Mouse (Mus musculus) brain, embryonic 14.5 days (tissue): ENCODE measurements at regions not wholly inside any gene's neighbourhood (a gene's known extent, or its start where the extent isn't known, plus 50 kb on each side); places are given as distances from the start of the nearest gene placed in this dataset.

Source experiments
- DNase-seq: peaks from one replicate; pipeline ENCODE4 v3.0.0-alpha.2; 2011; ENCODE audit warnings: low read depth
- CTCF ChIP-seq: fragments of 200-500 bp; IDR thresholded peaks from 2 replicates; pipeline ENCODE4 v1.5.1; 2012; ENCODE audit warnings: inconsistent platforms, mild to moderate bottlenecking, moderate library complexity, borderline replicate concordance; ENCODE audit not compliant: insufficient read depth, insufficient read length; ENCODE audit errors: extremely low read depth
- POLR2A ChIP-seq: fragments of 200-500 bp; IDR thresholded peaks from 2 replicates; pipeline ENCODE4 v1.6.1; 2012; ENCODE audit warnings: mild to moderate bottlenecking, inconsistent platforms, borderline replicate concordance; ENCODE audit not compliant: poor library complexity, insufficient read depth, insufficient read length, severe bottlenecking; ENCODE audit errors: extremely low read depth

- DNase-seq = no peak
- TF ChIP-seq CTCF (no peak), POLR2A (no peak)
Measured at GRCm38 (mm10) chr16:51811073-51811472, 220.0 kb upstream of the Cblb start.

- DNase-seq = no peak
- TF ChIP-seq POLR2A = no peak
Measured at GRCm38 (mm10) chr16:51842770-51843169, 188.3 kb upstream of the Cblb start.

DNA sequence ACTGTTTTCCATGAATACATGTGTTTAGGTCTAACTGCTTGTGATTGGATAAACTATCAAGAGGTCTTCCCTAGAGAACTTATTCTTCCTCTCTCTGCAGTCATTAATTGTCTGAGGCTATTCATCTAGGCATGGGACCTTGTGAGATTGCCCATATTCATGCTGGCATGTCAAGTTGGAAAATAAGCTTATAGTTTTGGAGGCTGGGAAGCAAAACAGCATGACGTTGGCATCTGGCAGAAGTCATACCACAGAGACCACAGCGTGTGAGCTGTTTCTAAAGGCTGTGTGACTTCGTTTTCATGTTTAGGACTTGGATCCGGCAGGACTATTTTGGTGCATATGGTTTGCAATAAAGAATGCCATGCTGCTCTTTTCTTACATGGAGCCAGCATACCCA lies 185.5 kb upstream of the Cblb start:
- TF ChIP-seq POLR2A = no peak
- TF ChIP-seq CTCF = no peak
- peak; percentile 66 for DNase-seq

DNA sequence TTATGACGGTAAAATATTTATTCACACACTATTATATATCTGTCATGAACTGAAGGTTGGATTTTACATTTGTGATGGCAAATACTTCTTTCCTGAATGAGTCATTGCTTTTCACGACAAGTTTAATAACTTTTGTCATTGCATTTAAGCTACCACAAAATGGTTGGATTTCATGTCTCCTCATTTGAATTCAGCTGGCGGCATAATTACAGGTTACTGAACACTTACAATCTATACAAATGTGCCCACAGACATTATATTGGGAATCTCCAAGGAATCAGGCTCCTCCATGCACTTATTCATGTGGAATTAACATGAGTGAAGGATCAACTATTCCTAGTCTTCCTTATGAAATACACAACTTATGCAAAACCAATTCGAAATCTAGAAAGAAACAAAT lies 150.3 kb upstream of the Cblb start:
- DNase-seq = peak; percentile 75
- no peak for TF ChIP-seq CTCF
- TF ChIP-seq POLR2A = no peak

- DNase-seq = peak; percentile 76
- no peak for TF ChIP-seq CTCF
- TF ChIP-seq POLR2A = no peak
Measured at GRCm38 (mm10) chr16:51881127-51881526, 149.9 kb upstream of the Cblb start.

- no peak for TF ChIP-seq POLR2A
- no peak for TF ChIP-seq CTCF
- DNase-seq = no peak
Measured at GRCm38 (mm10) chr16:51883813-51884212, 147.2 kb upstream of the Cblb start.

GRCm38 (mm10) chr16:51887496-51887895 lies 143.5 kb upstream of the Cblb start:
- no peak for TF ChIP-seq CTCF
- no peak for TF ChIP-seq POLR2A
- no peak for DNase-seq

- DNase-seq = no peak
- no peak for TF ChIP-seq POLR2A
- TF ChIP-seq CTCF = no peak
Measured at GRCm38 (mm10) chr16:51905588-51905987, 125.4 kb upstream of the Cblb start.

- DNase-seq = no peak
- TF ChIP-seq POLR2A (no peak), CTCF (no peak)
Measured at GRCm38 (mm10) chr16:51906686-51907085, 124.3 kb upstream of the Cblb start.

DNA sequence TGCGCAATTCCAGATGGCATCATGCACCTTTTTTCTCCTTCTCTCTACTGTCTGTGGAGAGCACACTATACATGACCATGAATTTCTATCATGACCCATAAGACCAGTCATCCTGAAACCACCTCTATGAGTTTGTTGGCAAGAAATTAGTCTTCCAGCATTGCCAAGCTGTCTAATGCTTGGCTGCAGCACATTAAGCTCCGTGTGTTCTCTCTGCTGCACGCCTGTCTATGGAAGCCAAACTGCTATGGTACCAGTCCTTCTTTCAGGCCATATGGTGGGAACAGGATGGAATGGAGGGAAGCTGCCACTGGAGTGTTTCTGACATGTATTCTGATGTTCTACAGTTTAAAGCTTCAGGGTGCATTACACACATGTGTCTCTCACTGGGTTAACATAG lies 121.0 kb upstream of the Cblb start:
- TF ChIP-seq CTCF = no peak
- no peak for TF ChIP-seq POLR2A
- peak; percentile 81 for DNase-seq

DNA sequence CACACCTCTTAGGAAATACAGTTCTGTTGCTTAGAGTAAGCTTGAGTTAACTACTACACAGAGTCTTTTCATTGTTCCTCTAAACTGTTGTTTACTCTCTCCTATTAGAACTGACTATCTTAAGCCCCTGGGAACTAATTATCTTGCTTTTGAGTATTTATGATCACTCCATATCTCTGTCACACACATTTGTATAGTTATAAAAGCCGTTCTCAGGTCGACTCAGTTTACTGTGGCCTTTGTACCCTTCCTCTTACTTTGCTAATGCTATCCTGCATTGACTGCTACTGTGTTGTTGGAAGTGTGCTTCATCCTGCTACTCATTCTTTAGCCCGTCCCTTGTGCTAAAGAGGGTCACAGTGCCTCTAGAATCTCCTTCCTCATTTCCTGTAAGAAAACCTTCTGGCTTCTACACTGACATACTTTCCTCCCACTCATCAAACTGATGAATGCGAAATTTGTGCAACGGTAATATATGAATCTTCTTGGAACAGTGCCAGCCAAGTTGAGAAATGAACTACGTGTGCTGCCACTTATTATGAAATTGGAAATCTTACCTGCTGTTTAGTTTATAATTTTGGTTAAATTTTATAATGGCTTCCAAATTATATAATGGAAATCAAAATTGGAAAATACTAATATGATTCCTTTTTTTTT lies 119.8 kb upstream of the Cblb start:
- TF ChIP-seq CTCF = no peak
- peak; percentile 29 for DNase-seq

DNA sequence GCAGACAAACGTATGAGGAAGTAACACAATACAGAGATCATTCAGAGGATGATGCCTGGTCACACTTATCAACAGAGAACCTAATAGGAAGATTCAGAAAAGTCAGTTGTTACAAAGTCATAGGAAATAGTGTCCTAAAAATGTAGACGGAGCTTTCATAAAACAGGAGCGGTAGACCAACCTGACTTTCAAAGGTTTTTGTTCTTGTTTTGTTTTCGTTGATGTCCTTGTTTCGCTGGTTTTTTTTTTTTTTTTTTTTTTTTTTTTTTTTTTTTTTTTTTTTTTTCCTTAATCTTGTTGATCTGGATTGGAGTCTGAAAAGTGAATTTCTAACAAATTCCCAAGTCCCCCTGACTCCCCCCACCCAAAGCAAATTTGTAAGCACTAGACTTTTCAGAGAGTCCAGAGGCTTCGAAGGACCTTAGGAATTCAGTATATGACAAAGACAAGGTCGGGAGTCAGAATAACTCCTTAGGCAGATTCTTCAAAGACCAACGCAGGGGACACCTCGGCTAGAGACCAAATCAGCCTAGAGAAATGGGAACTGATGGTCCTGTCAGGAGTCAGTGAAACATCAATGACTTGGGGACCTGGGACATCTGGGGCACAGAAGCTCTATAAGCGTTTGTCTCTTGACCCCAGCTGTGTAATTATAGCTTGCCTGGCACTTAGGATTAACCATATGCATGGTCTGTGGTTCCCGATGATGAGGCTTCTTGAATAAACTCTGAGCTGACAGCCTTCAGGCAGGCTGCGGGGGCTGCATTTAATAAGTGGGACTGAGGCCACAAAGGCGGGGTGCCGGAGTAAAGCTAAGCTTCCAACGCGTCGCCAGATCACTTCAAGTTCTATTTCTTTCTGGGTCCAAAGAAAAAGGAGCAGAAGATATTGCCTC lies 115.7 kb upstream of the Cblb start:
- DNase-seq = peak; percentile 82
- TF ChIP-seq CTCF = no peak
- TF ChIP-seq POLR2A = no peak

DNA sequence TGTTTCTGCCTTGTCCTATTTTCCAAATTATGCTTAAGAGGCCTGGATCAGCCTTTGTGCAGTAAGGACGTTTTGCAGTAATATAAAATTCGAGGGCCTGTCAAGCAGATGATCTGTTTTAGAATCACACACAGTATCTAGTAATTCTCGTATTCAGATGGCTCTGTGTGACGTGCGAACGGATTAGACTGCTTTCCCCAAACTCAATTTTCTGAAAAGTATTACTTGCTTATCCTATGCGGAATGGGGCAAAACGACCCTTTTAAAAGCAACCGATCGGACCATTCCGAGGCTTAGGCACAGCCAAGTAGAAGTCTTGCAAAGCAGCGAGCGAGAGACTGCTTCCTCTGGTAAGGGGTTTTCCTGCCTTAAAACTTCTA lies 115.1 kb upstream of the Cblb start:
- no peak for TF ChIP-seq POLR2A
- no peak for TF ChIP-seq CTCF
- DNase-seq = peak; percentile 49

- peak; percentile 41 for DNase-seq
- no peak for TF ChIP-seq POLR2A
- no peak for TF ChIP-seq CTCF
Measured at GRCm38 (mm10) chr16:51916337-51916736, 114.7 kb upstream of the Cblb start.

DNA sequence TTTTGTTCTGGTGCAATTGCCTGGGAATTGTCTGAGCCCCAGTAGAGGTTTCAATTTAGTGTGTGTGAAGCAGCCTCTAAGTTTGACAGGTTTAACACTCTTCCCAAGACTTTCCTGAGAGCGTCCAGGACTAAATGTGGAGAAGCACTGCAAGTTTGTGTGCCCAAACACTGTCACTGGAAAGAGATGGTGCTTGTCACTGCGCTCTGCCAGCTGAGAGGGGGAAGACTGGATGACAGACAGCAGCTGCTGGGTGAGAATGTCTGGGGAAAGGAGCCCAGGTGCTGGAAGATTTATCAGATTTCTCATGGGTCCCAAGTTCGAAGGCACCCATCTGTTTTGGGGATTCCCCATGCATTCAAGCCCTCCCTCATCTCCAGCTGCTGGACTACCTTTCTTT lies 114.2 kb upstream of the Cblb start:
- no peak for TF ChIP-seq POLR2A
- no peak for TF ChIP-seq CTCF
- DNase-seq = peak; percentile 74

- TF ChIP-seq CTCF (no peak), POLR2A (no peak)
- DNase-seq = no peak
Measured at GRCm38 (mm10) chr16:51917540-51917939, 113.5 kb upstream of the Cblb start.
